Mouse (Mus musculus) adrenal gland, postnatal 25 days (tissue): ENCODE measurements at regions not wholly inside any gene's neighbourhood (a gene's known extent, or its start where the extent isn't known, plus 50 kb on each side); places are given as distances from the start of the nearest gene placed in this dataset.
A peak's percentile ranks its signal among the peaks of the same experiment; 100 is the strongest.

Source experiments
- DNase-seq: peaks from one replicate; pipeline ENCODE4 v3.0.0; 2021; ENCODE audit warnings: mixed read lengths

DNA sequence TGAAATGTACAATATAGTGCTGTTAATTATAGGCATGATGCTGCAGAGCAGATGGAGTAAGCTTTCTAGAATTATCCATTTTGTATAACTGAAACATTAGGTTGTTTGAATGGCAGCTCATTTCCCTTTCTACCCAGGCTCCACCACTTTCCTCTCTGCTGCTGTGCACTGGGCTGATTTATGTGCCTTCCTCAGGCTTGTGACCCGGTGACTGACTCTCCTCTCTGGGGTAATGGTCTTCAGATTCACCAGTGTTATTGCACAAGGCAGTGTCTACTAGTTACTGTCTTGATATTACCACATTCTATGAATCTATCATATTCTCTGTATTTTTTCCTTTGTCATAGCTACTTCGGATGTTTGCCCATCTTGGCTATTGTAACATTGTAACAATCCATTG lies 109.4 kb upstream of the Tpk1 start:
- DNase-seq: no peak

DNA sequence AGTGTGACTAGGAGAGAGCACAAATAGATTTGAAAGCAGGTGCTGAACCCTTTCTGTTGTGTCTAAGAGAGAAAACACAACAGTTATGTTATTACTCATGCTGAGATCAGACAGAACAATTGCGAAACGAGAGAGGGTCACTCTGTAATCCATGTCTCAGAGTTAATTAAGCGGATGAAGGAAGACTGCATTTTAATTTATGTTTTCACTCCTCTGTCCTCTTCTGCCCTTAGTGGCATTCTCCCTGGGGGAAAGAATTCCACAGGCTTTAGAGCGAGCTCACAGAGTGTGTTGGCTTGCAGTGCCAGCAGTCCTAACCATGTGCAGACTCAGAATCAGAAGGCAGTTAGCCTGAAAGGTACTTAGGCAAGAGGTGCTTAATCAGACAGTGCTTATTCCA lies 108.4 kb upstream of the Tpk1 start:
- DNase-seq: peak; percentile 4

DNA sequence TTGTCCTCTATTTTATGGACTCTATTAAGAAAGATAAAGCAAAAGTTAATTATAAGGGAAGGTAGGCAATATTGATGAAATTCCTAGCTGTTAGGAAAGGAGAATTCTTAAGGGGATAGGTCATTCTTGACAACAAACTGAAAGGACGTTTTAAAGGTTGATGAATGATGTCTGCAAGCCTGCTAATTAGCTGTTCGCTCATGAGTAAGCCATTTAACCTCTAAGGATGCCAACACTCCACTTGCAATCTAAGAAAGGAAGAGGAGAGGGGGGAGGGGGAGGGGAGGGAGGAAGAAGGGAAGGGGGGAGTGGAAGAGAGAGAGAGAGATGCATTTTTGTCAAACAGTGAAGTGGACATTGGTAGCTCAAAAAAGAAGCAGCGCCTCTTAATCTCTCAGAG lies 107.5 kb upstream of the Tpk1 start:
- no peak for DNase-seq

DNA sequence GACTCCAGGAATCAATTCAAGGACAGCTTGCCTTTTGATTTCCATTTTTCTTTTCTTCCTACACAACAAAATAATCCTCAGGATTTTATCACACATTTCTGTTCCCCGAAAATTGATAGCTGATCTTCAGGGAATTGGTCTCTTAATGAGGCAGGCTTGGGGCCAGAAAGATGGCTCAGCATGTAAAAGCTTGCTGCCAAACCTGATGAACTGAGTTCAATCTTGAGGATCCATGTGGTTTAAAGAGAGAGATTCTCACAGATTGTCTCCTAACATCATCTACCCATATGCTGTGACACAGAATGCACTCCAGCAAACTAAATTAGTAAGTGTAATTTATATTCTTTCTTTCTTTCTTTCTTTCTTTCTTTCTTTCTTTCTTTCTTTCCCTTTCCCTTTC lies 99.9 kb upstream of the Tpk1 start:
- DNase-seq: no peak
